Mouse (Mus musculus) cerebellum, postnatal 10 days (tissue): ENCODE results near the gene Creld2.

ENCODE experiments used
- DNase-seq, 2 experiments: peaks; one replicate each; pipeline ENCODE4 v3.0.0; 2021; ENCODE audit warnings: mixed read lengths in 2 of 2

Creld2 gene

DNA sequence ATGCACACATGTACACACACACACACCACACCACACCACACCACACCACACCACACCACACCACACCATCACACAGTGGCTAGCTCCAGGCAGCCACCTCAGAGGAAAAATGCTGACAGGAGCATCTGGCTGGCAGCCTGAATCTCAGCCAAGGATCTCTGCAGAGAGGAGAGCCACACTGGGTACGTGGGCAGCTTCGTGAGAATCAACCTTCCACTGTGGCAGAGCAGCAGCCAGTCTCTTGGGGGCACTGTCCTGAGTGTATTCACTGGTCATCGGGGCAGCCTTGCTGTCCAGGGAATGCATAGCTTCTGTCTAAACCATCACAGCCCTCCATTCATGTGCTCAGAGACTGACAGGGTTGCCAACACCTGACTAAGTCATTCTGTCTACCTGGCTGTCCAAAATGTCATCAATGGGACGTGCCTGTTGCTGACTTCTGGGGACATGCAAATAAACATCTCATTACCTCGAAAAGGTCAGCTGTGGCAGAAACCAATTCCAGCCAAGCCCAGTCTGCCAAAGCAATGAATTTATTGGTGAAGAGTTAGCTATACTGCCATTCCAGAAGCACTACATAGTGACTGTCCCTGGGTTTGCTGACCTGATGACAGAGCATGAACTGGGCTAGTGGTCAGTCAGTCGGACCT is 10.5 kb downstream of the Creld2 start:
- peak; percentile 36 to 46 for DNase-seq

DNA sequence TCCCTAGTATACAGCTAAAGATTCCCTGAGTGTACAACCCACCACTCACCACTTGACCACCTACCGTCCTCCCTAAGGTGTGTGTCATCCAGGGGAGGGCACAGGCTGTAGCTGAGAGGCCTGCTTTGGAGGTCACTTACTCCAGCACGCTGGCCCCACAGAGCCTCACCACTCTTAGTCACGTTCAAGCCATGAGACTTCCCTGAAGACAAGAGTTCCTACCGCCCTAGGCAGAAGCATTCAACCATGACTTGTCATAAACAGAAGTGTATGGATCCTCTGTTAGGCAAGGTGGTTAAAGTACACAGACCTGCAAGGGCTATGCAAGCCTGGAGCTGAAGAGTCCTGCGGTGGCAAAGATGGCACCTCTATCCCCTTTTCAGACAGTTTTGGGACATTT is 11.2 kb downstream of the Creld2 start:
- no peak for DNase-seq

DNA sequence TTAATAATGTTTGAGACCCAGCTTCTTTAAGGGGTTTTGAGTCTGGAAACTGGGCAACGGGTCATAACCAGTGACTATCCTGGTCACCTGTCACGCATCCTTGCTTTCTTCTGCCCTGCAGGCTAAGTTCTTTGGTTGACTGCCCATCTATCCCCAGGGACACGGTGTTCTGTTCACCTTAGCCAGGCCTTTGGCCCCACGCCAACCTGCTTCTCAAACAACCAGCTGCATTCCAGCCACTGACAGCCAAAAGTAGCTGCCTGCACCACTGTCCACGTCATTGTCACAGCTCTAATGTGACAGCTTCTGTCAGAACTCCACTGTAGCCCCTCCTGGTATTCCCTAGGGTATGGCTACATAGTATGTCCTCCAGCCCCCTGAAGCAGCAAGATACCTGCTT is 12.0 kb downstream of the Creld2 start:
- DNase-seq = peak; percentile 49 to 51

DNA sequence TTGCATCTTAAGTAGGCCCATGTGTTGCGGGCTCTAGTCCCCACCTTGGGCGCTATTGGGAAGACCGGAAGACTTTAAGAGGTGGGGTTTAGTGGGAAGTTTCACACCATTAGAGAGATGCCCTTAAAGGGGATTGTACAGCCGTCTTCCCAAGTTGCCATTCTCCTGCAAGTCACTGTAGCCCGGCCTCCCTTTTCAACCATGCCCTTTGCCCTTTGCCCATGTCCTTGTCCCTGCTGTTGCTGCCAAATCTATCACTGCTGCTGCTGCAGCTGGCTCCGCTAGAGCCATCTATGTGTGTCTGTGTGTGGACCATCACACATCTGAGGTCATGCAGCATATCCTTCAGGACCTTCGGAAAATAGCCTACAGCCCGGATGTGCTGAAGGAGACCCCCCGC is 13.1 kb downstream of the Creld2 start:
- DNase-seq = no peak

DNA sequence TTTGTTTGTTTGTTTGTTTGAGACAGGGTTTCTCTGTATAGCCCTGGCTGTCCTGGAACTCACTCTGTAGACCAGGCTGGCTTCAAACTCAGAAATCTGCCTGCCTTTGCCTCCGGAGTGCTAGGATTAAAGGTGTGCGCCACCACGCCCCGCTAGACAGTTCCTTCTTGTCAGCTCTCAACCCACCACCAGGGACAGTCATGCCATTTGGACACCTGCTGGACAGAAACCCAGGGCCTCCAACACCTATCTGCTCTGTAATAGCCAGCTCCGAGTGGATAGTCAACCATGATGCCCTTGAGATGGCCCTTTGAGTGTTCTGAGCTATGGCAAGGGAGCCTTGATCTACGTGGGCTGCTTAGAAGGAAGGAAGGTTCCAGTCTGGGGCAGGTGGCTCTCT is 16.6 kb downstream of the Creld2 start:
- DNase-seq = peak; percentile 30 to 37

DNA sequence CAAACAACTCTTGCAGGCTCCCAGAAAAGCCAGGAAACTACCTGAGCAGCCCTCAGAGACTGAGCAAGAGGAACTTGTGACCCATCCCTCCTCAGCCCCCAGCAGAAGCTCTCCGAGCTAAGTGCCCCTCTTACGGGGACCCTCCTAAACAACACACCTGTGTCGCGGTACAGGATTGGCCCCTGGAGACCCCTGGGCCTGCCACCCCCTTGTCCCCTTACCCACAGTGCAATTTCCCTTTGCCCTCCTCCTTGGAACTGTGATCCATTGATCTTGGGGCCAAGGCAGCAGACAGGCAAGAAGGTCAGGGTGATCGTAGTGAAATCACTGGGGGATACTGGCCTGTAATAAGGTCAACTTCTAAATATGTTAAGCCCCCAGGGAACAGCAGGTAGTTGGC is 17.1 kb downstream of the Creld2 start:
- DNase-seq = no peak

DNA sequence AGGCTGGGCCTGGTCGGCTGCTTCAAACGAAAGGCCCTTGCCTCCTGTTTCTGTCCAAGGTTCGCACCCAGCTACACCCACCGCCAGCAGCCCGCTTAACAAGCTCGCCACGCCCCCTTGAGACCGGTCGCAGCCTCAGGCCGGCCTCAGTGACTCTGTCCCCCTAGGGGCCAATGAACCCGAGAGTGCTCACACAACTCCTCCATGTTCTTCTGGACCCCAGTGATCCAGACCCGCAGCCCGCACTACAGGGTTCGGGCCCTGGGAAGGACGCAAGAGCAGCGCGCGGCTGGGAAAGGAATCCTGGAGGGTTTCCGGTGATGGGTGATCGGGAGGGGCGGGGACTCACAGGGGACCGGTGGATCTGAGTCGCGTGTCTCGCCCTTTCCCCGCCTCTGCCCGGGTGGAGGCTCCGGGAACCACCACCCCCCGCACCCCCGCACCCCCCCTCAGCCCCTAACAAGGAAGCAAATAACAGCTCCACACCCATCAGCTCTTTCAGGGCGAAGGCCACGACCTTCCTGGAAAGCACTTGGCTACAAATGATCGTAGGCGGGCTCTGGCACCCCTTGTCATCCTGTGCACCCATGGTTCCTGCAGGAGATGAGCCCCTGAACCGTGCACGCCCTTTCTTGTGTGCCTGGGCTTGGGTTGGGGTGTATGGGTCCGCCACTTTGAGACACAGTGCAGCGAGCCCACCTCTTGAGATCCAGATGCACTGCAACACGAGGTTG is 17.9 kb downstream of the Creld2 start:
- peak; percentile 50 to 52 for DNase-seq

DNA sequence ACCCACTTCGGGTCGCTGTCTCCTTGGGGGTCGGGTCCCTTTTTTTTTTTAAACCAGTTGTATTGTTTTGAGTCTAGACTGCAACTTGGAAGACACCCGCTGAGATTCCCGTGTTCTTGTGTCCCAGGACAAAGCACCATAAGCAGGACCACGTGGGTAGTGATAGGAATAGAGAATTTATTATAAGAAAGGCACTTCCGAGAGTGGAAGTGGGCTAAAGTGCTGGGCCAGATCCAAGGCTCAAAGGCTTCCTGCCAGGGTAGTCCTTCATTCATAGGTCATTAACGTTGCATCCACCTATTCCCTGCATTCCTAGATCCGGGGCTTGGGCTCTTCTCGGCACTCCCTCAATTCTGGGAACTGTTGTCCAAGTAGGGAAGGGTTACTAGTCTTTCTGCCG is 18.5 kb downstream of the Creld2 start:
- DNase-seq = peak; percentile 40 to 46

DNA sequence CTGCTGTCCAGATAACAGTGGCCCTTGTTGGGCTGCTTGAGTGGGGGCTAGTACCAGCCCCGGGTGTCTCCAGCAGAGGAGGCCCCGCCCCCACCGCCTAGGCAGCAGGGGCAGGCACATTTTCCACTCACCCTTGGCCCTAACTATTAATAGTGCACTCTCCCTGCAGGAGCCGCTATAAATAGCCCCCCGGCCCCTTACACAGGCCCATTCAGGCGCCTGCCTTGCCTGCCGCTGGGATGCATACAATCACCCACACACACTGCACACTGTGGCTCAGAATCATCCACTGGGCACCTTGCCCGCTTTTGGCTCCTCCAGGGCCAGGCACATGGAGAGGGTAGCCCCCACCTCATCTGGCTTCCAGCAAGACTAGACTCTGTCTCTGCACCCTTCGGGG is 19.8 kb downstream of the Creld2 start:
- peak; percentile 79 to 88 for DNase-seq

DNA sequence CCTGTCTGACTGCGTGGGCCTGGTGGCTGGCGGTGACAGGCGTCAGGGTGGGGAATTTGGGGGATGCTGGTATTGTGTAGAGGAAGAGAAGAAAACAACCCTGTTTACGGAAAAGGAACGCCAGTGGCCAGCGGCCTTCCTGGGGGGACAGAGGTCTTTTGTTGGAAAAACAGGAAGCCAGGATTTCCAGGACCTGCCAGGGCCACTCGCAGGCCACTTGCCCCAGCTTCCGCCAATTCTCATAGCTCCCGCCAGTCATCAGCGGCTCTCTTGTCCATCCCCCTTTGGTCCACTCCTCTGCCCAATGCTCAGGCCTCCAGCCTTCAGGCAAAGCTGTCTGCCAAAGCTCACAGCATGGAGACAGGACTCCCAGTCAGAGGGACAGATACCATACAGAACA is 20.7 kb downstream of the Creld2 start:
- peak; percentile 83 to 88 for DNase-seq

DNA sequence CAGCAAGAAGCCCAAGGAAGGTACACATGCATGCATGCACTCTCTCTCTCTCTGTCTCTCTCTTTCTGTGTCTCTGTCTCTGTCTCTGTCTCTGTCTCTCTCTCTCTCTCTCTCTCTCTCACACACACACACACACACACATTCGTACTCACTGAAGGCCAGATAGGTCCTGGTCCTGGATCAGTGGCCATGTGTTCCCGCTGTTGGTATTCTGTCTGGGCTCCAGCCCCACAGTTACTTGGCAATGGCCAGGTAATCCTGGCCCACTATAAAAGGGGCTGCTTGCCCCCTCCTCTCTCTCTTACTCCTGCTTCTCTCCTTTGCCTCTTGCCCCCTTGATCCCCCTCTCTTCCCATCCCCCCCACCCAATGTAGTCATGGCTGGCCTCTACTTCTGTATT is 21.7 kb downstream of the Creld2 start:
- DNase-seq = peak; percentile 83 to 88

DNA sequence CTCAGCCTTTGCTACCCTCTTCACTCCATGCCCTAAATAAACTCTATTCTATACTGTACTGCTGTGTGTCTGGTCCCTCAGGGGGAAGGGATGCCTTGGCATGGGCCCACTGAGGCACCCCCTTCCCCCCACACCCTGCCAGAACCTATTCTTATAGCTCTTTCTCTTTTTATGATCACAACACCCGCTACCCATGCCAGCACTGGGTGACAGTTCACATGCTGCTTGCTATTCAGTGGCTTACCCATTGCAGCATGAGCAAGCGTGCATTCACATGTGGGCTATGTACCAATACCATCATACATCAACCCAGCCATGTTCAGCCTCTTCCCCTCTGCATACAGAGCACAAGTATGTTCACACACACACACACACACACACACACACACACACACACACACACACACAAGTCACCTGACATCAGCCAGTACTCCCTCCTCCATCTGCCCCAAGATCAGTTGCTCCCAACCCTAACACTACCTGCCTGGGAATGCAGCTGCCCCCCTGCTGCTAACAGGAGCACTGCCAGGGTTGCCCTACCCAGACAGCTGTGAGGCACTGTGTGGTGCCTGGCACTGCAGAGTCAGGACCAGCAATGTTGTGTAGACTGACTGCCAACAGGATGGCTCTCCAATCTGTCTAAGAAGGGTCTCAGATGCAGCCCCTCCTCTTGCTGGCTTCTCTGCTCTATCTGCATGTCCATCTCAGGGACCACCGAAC is 22.3 kb downstream of the Creld2 start:
- DNase-seq = peak; percentile 99

DNA sequence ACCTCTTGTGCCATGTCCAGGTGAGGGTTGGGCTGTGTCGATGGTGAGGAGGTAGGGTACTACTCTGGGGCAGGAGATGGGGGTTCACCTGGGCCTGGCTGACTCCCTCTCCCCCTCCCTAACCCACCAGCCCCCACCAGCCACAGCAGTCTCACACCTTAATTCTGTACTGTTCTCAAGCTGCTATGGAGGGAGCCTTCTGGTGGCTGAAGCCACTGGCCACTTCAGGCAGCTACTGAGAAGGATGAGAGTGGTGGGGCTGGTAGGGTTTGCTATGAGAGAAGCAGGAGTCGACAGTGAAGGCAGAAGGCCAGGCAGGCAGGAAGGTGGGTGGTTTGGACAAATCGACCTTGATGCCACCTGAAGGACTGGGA is 22.8 kb downstream of the Creld2 start:
- DNase-seq = peak in 1 of 2 experiments; percentile 70

DNA sequence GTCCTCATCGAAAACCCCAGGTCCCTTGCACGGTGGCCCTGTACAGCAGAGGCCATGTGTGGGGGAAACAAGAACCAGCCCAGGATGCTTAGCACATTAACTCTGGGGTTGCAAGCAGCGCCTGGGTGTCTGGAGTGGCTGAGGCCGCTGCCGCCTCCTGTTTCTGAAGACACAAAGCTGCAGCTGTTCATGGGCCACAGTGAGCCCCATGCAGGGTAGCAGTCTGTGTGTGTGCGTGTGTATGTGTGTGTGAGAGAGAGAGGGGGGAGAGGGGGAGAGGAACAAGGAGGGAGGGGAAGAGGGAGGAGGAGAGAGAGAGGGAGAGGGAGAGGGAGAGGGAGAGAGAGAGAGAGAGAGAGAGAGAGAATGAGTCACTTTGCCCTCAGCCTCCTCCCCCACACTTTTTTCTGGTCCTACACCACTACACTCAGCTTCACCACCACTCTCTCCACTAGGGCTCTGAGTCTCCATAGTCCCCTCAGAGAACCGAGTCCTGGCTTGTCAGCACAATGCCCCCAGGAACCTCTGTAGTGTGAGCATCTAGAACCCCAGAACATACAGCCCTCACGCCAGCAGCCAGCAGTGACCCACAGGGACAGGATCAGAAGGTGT is 24.1 kb downstream of the Creld2 start:
- DNase-seq = peak; percentile 55 to 68

DNA sequence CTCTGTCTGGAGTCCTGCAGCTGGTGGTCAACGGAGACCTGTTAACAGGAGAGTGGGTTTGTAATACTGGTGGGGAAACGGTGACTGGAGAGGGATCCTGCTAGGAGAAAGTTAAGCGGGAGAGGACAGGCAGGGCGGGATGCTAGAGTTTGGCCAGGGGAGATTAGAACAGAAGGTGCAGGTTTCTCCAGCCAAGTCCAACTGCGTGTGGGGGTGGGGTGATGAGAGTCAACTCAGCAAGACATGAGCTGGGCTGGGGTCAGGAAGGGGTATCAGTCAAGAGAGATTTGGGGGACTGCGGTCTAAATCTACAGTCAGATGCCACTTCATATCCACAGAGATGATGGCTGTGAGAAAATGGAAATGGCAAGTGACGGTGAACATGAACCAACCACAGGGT is 25.5 kb downstream of the Creld2 start:
- DNase-seq = peak; percentile 82 to 88

DNA sequence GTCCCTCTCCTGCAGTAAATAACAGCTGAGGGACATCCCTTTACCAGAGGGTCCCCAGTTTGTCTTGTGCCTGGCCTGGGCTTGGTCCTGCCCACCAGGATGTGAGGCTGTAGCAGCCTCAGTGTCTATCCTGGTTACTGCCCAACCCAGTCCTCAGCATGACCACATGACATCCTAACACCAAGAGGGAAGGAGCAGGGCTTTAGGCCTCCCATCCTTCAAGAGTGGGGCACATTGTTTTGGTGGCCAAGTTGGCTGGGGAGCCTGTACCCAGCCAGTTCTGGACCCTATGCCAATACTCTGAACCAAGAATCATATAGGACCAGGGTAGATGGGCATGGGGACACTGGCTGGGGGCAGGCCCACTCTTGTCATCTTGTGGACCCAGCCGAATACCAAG is 29.2 kb downstream of the Creld2 start:
- no peak for DNase-seq

DNA sequence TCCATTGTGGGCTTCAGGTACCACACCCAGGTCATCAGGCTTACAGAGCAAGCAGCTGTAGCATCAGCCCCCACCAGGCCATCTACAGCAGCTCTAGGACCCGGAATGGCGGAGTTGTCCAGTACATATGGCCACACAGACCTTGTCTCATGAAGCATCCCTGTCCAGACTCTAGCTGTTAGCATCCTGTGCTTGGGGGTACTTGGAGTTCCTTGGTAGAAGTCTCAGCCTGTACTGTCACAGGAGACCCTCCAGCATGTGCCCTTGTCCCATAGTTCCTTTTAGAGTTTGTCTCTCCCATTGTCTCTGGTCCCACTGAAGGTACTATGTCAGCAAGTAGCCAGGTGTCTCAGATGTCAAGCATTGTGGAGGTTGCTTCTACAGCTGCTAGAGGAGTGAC is 30.2 kb downstream of the Creld2 start:
- no peak for DNase-seq

DNA sequence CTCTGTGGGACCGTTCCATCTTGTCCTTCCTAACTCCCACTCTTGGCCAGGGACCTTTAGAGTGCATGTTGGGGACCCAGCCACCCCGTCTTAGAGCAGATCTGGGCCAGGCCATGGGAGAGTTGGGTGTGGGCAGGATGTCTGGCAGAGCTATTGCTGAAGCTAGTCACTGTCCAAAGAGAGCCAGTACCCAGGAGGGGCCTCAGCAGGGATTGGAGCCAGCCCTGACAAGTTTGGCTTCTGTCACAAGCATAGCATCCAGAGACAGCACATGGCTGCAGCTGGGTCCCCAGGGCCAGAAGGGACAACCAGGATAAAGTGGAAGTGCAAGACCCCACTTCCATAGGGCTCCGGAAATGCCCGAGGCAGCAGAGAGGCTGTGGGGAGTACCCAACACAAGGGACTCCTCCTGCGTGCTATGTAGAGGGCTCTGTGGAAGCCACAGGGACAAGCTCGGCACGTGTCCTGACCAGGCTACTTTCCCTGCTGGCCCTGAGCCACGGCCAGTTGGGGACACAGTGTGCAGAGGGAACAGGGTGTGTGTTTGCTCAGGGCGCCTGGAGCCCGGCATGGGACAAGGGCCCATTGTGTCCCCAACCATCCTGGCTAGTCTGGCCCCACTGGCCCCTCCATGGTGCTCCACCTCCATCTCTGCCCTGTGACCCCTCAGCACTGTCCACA is 30.8 kb downstream of the Creld2 start:
- DNase-seq = peak; percentile 79 to 89

DNA sequence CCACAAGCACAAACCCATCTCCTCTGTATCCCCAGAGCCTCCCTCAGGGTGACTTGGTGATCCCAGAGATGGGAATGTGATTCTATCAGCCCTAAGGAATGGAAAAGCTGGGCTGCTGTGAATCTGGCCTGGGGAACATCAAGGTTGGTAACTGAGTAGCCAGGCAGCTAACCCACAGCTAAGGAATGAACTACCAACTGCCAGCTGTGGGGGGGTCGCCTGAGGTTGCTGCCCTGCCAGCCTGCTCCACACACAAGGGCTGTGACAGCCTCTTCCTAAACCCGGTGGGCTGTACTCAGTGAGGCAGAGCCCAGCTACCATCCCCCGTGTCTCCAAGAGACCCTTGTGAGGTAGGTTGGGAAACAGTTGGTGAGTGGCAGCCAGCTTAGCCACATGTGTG is 31.6 kb downstream of the Creld2 start:
- DNase-seq = peak; percentile 25 to 31

DNA sequence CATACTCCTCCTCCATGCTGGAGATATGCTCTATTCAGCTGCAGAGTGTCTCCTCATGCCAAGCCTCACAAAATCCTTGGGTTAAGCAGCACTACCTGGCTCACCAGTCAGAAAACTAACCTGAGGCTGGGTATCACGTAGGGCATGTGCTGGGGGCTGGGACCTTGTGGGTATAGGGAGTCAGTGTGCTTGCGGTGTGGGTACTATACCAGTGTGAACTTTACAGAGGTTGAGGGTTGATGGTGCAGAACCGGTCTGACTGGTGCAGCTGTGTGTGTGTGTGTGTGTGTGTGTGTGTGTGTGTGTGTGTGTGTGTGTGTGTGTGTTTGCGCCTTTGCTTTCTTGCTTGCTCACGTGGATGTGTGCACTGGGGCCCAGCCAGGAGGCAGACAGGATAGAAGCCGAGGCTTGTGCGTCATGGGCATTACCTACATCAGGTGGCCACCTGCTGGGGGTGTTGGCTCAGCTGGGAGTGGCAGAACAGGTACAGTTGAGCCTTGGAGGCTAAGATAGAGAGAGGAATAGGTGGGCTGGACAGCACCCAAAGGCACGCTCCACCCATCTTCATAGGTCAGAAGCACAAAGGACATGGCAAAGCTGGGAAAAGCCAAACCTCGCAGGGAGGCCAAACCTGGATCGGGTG is 32.2 kb downstream of the Creld2 start:
- DNase-seq = peak; percentile 27 to 38

DNA sequence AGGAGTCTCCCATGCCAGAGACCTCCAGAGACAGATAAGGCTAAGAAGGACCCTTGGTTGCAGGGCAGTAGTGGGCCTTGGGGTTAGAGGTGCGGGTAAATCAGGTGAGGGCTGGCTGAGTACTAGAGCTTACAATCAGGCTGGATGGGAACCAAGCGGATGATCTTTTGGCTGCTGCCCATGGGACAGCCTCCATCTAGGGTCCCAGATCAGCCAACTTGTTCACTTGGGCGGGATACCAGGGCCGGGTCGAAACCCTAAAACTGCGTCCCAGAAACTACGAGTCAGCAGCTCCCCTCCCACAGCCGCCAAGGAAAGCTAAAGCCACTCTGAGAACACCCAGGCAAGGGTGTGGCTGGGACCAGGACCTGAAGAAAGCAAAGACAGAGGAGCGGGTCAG is 33.7 kb downstream of the Creld2 start:
- DNase-seq = peak in 1 of 2 experiments; percentile 22
